ENCODE assay signal across 8 mouse cellular contexts in the genomic region with DNA sequence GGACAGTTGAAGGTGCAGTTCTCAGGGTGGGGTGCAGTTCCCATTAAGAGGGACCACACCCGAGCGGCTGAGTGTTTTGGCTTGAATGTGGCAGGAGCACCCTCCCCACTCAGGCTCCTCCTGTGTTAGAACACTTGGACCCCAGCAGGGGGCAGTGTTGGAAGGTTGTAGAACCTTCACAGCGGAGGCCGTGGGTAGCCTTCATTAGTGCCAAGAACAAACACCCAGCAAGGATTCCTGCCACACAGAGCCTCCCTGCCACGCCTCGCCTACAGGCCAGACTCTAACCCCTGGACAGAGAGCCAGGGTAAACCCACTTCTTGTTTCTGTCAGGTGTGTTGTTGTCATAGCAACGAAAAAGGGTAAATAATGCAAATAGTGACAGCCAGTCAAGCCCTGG.
DNase-seq lines count a peak whose midpoint lies in the region; ATAC-seq lines count a peak whose summit lies in the region.

No protein-coding gene starts in this region.

- H3K36me3 ChIP-seq in hindbrain, embryonic 10.5 days = no peaks in the 10 kb centered on the region
- no peaks in the 10 kb centered on the region for H3K36me3 ChIP-seq in hindbrain, embryonic 13.5 days
- H3K36me3 ChIP-seq in intestine, embryonic 16.5 days (ENCODE audit: control insufficient read depth, insufficient read depth, low read length) = no peaks in the 10 kb centered on the region

- peak; percentile 58 for DNase-seq in hindbrain, embryonic 10.5 days (ENCODE audit: low spot score)
- DNase-seq in B cell, adult 2 months = peak; percentile 17 to 26
- DNase-seq in adipocyte (ENCODE audit: low spot score) = peak; percentile 30
- DNase-seq in naive thymus-derived CD4-positive, alpha-beta T cell, adult 2 months (ENCODE audit: low read depth) = peak; percentile 69
- DNase-seq in ovary, postnatal 10 days (ENCODE audit: low spot score) = no peak

- H3K9ac ChIP-seq in hindbrain, embryonic 13.5 days = no peak overlapping the region
- H3K9ac ChIP-seq in intestine, embryonic 16.5 days (ENCODE audit: low read depth, low read length) = no peak overlapping the region

- 59% methylated on average over 7 of the region's 7 CpGs for WGBS in hindbrain, embryonic 10.5 days
- WGBS in hindbrain, embryonic 13.5 days = 64% methylated on average over 7 of the region's 7 CpGs
- 53% methylated on average over 7 of the region's 7 CpGs for WGBS in intestine, embryonic 16.5 days

- peaks cover 62% of the 10 kb centered on the region for H3K4me1 ChIP-seq in hindbrain, embryonic 10.5 days (replicated peaks)
- H3K4me1 ChIP-seq in hindbrain, embryonic 13.5 days (replicated peaks) = peaks cover 12% of the 10 kb centered on the region
- H3K4me1 ChIP-seq in intestine, embryonic 16.5 days (ENCODE audit: control insufficient read depth, insufficient read depth, low read length) = peaks cover 8% of the 10 kb centered on the region; the same call in 1 of the 2 replicates

- H3K9me3 ChIP-seq in hindbrain, embryonic 10.5 days = no peaks in the 10 kb centered on the region
- H3K9me3 ChIP-seq in hindbrain, embryonic 13.5 days = no peaks in the 10 kb centered on the region
- no peaks in the 10 kb centered on the region for H3K9me3 ChIP-seq in intestine, embryonic 16.5 days (ENCODE audit: control insufficient read depth, low read length)

- H3K27ac ChIP-seq in hindbrain, embryonic 10.5 days = peak overlapping the region; percentile 12; the same call in 1 of the 2 replicates
- no peak overlapping the region for H3K27ac ChIP-seq in hindbrain, embryonic 13.5 days
- H3K27ac ChIP-seq in intestine, embryonic 16.5 days (ENCODE audit: low read length) = no peak overlapping the region

- ATAC-seq in hindbrain, embryonic 13.5 days (ENCODE audit: low FRiP score) = no peak
- peak; percentile 33; the same call in 1 of the 2 replicates for ATAC-seq in intestine, embryonic 16.5 days
- ATAC-seq in inflammation-experienced regulatory T-cells, adult 6 months = no peak

- H3K4me3 ChIP-seq in hindbrain, embryonic 10.5 days = no peak overlapping the region
- H3K4me3 ChIP-seq in hindbrain, embryonic 13.5 days = no peak overlapping the region
- H3K4me3 ChIP-seq in intestine, embryonic 16.5 days (ENCODE audit: low read length) = no peak overlapping the region

- no peak overlapping the region for H3K4me2 ChIP-seq in hindbrain, embryonic 13.5 days
- no peak overlapping the region for H3K4me2 ChIP-seq in intestine, embryonic 16.5 days (ENCODE audit: low read depth, low read length)

- H3K27me3 ChIP-seq in hindbrain, embryonic 10.5 days (ENCODE audit: insufficient read depth, poor library complexity, severe bottlenecking) = peaks cover 67% of the 10 kb centered on the region
- peaks cover 60% of the 10 kb centered on the region for H3K27me3 ChIP-seq in hindbrain, embryonic 13.5 days
- 0 out of 2 replicates have a peak, but pooled peaks cover 2% of the 10 kb centered on the region for H3K27me3 ChIP-seq in intestine, embryonic 16.5 days (replicated peaks; ENCODE audit: control insufficient read depth, insufficient read depth, low read length)
